Mouse (Mus musculus) hindbrain, postnatal 0 days (tissue): ENCODE results near the gene Fxyd1. TPM values are rescaled to one million over a fixed set of nuclear protein-coding genes. Genes with fewer than 3 reads are reported as not detected.

Experiments
- ATAC-seq: fragments of 200-750 bp; cut with Nextera tagmentation; 2 replicates; pipeline ENCODE4 v1.8.0; 2017; ENCODE audit warnings: mild to moderate bottlenecking, moderate TSS enrichment, moderate library complexity
- DNase-seq: peaks from one replicate; pipeline ENCODE4 v3.0.0-alpha.2; 2015; ENCODE audit warnings: low spot score
- H3K27ac ChIP-seq: fragments of 300-500 bp; sonication (generic); 2 replicates; pipeline ENCODE4 v1.5.1; 2014; ENCODE audit warnings: mild to moderate bottlenecking
- H3K27me3 ChIP-seq: fragments of 300-500 bp; sonication (generic); 2 replicates; pipeline ENCODE4 v1.6.1; 2014; ENCODE audit warnings: low read length, mixed read lengths; ENCODE audit not compliant: insufficient read depth
- H3K36me3 ChIP-seq: fragments of 300-500 bp; sonication (generic); 2 replicates; pipeline ENCODE4 v1.6.1; 2014; ENCODE audit warnings: low read length, mixed read lengths; ENCODE audit not compliant: insufficient read depth
- H3K4me1 ChIP-seq: fragments of 300-500 bp; sonication (generic); 2 replicates; pipeline ENCODE4 v1.6.1; 2014; ENCODE audit warnings: antibody characterized with exemption, low read length, mixed read lengths; ENCODE audit not compliant: insufficient read depth
- H3K4me2 ChIP-seq: fragments of 300-500 bp; sonication (generic); 2 replicates; pipeline ENCODE4 v1.6.1; 2014; ENCODE audit warnings: low read depth, mild to moderate bottlenecking, low read length, moderate library complexity, mixed read lengths
- H3K4me3 ChIP-seq: fragments of 300-500 bp; sonication (generic); 2 replicates; pipeline ENCODE4 v1.5.1; 2014; ENCODE audit warnings: low read length
- H3K9ac ChIP-seq: fragments of 300-500 bp; sonication (generic); replicated peaks from 2 replicates; pipeline ENCODE4 v1.6.1; 2014; ENCODE audit warnings: mild to moderate bottlenecking, low read length, moderate library complexity, mixed read lengths
- H3K9me3 ChIP-seq: fragments of 300-500 bp; sonication (generic); 2 replicates; pipeline ENCODE4 v1.6.1; 2016; ENCODE audit warnings: low read length, mixed read lengths
- CTCF ChIP-seq: IDR thresholded peaks from 2 replicates; pipeline ENCODE4 v1.5.1; 2016; ENCODE audit warnings: antibody characterized with exemption, control low read depth, low read depth
- WGBS: fragments of 180-500 bp; shearing (Covaris S2); extraction: QIAGEN DNeasy Blood & Tissue Kit; methylation state at CpG from one replicate; pipeline ENCODE4 v1.1.7; 2014; 5-methylcytosine and 5-hydroxymethylcytosine counted together
- polyA plus RNA-seq: library from polyadenylated mRNA; unstranded; fragments of >200 nt; fragmentation: Nextera tagmentation; extraction: Ambion mirVana; gene quantifications from 2 replicates; pipeline ENCODE4 v1.2.1, GENCODE M21; 2015
- total RNA-seq: library from RNA; depleted of rRNA; stranded (reverse); fragments of >200 nt; gene quantifications from 2 replicates; pipeline ENCODE4 v1.2.3, GENCODE M21; 2014

The Fxyd1 gene
- total and polyA plus RNA-seq, 2 experiments from 2014 or later, result 26.5 to 129 TPM

DNA sequence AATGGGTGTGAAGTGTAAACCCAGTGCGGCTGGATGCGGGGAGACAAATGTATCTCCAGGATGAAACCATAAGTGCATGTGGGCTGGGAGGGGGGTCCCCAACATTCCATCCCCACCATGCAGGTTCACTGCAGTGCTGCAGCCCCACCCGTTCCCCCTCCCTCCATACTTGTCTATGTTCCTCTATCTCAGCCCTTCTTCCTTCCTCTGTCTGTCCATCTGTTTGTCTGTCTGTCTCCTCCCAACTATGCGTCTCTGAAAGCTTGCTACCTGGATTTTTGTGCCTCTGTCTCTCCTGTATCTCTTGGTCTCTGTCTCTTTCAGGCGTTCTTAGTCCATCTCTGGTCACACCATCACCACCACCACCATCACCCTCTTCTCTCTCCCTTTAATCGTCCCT is 6.5 kb downstream of the Fxyd1 start:
- 2% methylated on average over 6 of the region's 6 CpGs for WGBS
- Histone ChIP-seq H3K4me1 (peaks cover 22% of the 10 kb centered on the region; the same call in 1 of the 2 replicates), H3K27ac (peak overlapping the region; percentile 56; the same call in 1 of the 2 replicates), H3K9me3 (no peaks in the 10 kb centered on the region), H3K4me2 (peak overlapping the region; percentile 60), H3K36me3 (no peaks in the 10 kb centered on the region), H3K4me3 (peak overlapping the region; percentile 46), H3K27me3 (peaks cover 16% of the 10 kb centered on the region; the same call in 1 of the 2 replicates), H3K9ac (peak overlapping the region; percentile 56)
- DNase-seq (peak; percentile 25), ATAC-seq (no peak)
- no peak for TF ChIP-seq CTCF

GRCm38 (mm10) chr7:31049846-31050281 is 7.1 kb downstream of the Fxyd1 start:
- no peaks in the 10 kb centered on the region for H3K36me3 ChIP-seq
- peak overlapping the region; percentile 56 for H3K9ac ChIP-seq
- under 1% methylated on average over 11 of the region's 15 CpGs for WGBS
- peaks cover 19% of the 10 kb centered on the region; the same call in 1 of the 2 replicates for H3K4me1 ChIP-seq
- DNase-seq (peak; percentile 61), ATAC-seq (peak; percentile 19)
- no peaks in the 10 kb centered on the region for H3K9me3 ChIP-seq
- peaks cover 16% of the 10 kb centered on the region; the same call in 1 of the 2 replicates for H3K27me3 ChIP-seq
- TF ChIP-seq CTCF, result no peak
- peak overlapping the region; percentile 56 for H3K27ac ChIP-seq
- peak overlapping the region; percentile 60 for H3K4me2 ChIP-seq
- H3K4me3 ChIP-seq, result peak overlapping the region; percentile 46

DNA sequence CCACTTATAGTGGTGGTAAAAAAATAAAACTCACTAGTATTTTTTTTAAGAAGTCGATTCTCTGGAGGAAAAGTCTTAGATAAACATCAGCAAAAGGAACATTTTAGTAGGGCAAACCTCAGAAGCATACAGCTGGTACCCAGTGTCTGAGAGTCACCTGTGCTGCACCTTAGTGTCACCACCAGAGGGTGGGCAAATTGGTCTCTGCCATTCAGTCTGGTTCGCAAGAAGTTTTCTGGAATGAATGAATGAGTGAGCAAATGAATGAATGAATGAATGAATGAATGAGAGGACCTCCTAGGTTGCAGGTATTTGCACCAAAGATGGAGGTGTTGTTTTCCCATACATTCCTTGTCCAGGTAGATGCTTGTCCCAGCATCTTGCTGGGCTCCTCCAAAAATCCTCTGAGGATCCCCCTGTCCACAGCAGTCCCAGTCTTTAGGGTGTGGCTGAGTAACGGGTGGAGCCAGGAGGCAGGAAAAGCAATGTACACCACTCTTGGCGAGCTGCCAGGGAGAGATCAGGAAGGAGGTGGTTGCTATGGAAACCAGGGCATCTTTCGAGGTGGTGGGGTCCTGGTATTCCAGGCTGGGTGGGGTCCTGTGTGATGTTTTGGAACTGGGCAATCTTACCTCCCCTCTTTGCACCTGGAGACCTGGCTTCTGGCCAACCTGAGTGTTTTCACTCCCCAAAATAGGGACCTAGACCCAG is 7.7 kb downstream of the Fxyd1 start:
- TF ChIP-seq CTCF, result peak; percentile 46
- WGBS, result 20% methylated on average over 5 of the region's 5 CpGs
- Histone ChIP-seq H3K9me3 (no peaks in the 10 kb centered on the region), H3K4me3 (peak overlapping the region; percentile 46), H3K9ac (peak overlapping the region; percentile 56), H3K4me1 (peaks cover 19% of the 10 kb centered on the region; the same call in 1 of the 2 replicates), H3K4me2 (peak overlapping the region; percentile 60), H3K27me3 (peaks cover 16% of the 10 kb centered on the region; the same call in 1 of the 2 replicates), H3K27ac (peak overlapping the region; percentile 56), H3K36me3 (no peaks in the 10 kb centered on the region)
- ATAC-seq, result 0 out of 2 replicates have a peak, but pooled peaks have one; percentile 1
- peak; percentile 84 for DNase-seq

DNA sequence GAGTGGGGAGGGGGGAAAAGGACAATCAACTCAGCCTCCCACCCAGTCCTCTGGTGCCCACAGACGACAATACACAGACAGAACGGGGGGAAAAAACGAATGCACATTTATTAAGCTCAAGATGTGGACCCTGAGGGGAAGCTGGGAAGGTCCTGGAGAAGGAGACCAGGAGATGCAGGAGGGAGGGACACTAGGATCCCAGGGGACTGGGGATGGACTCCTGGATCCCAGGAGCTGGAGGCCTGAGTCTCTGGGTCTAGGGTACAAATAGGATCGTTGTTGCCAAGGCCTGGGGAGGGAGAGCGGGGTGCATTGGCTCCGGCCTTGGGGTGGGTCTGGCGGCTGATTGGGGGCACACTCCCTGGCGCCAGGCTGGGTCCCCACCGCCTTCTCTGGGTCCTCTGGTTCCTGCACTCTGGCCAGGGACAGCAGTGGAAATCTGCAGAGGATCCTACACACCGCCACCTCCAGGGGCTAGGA is 14.5 kb downstream of the Fxyd1 start, which contains the start of gene Fxyd5:
TSS of gene Fxyd5 (minus strand) at position 51 of the 480 bp plus-strand sequence.
- no peak within 1 kb of the TSS for H3K9ac ChIP-seq
- no peak within 1 kb of the TSS for H3K27ac ChIP-seq
- DNase-seq (no peak), ATAC-seq (no peak)
- H3K4me2 ChIP-seq, result peak within 1 kb of the TSS; percentile 39
- H3K27me3 ChIP-seq, result 0 out of 2 replicates have a peak, but pooled peaks cover 20% of the 10 kb centered on the region
- H3K4me1 ChIP-seq, result no peaks in the 10 kb centered on the region
- TF ChIP-seq CTCF, result no peak
- H3K9me3 ChIP-seq, result no peaks in the 10 kb centered on the region
- H3K4me3 ChIP-seq, result 0 out of 2 replicates have a peak within 1 kb of the TSS, but pooled peaks have one; percentile 6
- WGBS, result 40% methylated on average over 10 of the region's 10 CpGs
- no peaks in the 10 kb centered on the region for H3K36me3 ChIP-seq

- DNase-seq (no peak), ATAC-seq (peak; percentile 30; the same call in 1 of the 2 replicates)
- WGBS, result 8% methylated on average over 28 of the region's 28 CpGs
- H3K4me2 ChIP-seq, result peak overlapping the region; percentile 39
- no peaks in the 10 kb centered on the region for H3K36me3 ChIP-seq
- H3K9ac ChIP-seq, result no peak overlapping the region
- H3K4me1 ChIP-seq, result no peaks in the 10 kb centered on the region
- H3K27me3 ChIP-seq, result 0 out of 2 replicates have a peak, but pooled peaks cover 20% of the 10 kb centered on the region
- 0 out of 2 replicates have a peak overlapping the region, but pooled peaks have one; percentile 6 for H3K4me3 ChIP-seq
- H3K9me3 ChIP-seq, result no peaks in the 10 kb centered on the region
- no peak for TF ChIP-seq CTCF
- H3K27ac ChIP-seq, result no peak overlapping the region
Observed at GRCm38 (mm10) chr7:31041662-31042315, 15.2 kb downstream of the Fxyd1 start.

- H3K27ac ChIP-seq, result no peak overlapping the region
- DNase-seq, result no peak
- no peak for ATAC-seq
- H3K9ac ChIP-seq, result no peak overlapping the region
- H3K9me3 ChIP-seq, result no peaks in the 10 kb centered on the region
- no peak overlapping the region for H3K4me3 ChIP-seq
- 43% methylated on average over 8 of the region's 8 CpGs for WGBS
- H3K27me3 ChIP-seq, result 0 out of 2 replicates have a peak, but pooled peaks cover 15% of the 10 kb centered on the region
- H3K4me2 ChIP-seq, result no peak overlapping the region
- no peak for TF ChIP-seq CTCF
- no peaks in the 10 kb centered on the region for H3K36me3 ChIP-seq
- H3K4me1 ChIP-seq, result no peaks in the 10 kb centered on the region
Observed at GRCm38 (mm10) chr7:31041023-31041407, 16.0 kb downstream of the Fxyd1 start.
